Mouse (Mus musculus): ENCODE measurements around the gene Fam219b.

Fam219b gene

DNA sequence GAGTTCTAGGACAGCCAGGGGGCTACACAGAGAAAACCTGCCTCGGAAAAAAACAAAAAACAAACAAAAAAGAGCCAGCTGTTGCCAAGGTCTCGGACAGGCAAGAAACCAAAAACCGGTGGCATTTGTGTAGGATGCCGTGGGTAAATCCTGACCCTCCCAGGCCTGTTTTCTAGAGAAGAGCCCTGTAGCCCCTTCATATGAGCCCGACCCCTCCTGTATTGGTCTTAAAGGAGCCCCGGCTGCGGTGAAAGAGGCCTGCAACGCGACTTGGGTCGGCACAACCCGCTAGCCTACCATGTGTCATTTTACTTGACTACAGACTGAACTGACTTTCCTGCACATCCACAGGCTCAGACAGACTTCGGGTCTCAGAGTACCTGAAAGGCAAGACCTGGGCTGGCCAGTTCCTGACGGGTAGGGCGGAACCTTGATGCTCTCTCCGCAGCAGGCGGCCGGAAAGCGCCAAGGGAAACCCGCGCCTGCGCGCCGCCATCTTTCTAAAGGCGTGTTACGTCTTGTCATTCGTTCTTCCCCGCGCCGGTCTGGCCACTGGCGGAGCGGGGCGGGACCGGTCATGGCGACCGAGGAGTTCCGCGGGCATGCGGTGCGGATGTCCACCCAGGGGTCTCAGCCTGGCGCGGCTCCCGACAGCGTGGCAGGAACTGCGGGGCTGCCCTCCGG lies at the start of gene Fam219b:
Fam219b (plus strand) TSS at position 485 of the 684 bp plus-strand sequence.
- peak; percentile 89 for DNase-seq (ENCODE audit: extremely low read depth, insufficient read length, low spot score)

- no peak for DNase-seq (ENCODE audit: extremely low read depth, insufficient read length, low spot score)
Observed at GRCm38 (mm10) chr9:57487807-57488206, 49.5 kb upstream of the Fam219b start.

- DNase-seq (ENCODE audit: extremely low read depth, insufficient read length, low spot score): no peak
Observed at GRCm38 (mm10) chr9:57493532-57493931, 43.8 kb upstream of the Fam219b start.

DNA sequence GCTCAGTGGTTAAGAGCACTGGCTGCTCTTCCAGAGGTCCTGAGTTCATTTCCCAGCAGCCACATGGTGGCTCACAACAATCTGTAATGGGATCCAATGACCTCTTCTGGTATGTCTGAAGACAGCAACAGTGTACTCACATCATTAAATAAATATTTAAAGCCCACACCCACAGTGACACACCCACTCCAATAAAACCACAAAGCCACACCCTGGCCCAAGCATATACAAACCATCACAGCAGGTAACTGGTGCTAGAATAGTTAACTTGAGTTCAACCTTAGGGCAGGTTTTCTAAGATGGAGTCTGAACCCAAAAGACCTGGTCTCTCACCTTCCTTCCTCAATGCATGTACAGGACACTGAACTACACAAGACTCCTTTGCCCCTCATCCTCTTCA lies 42.4 kb upstream of the Fam219b start:
- no peak for DNase-seq (ENCODE audit: extremely low read depth, insufficient read length, low spot score)

GRCm38 (mm10) chr9:57497236-57497635 lies 40.1 kb upstream of the Fam219b start:
- DNase-seq (ENCODE audit: extremely low read depth, insufficient read length, low spot score): no peak

GRCm38 (mm10) chr9:57498536-57498935 lies 38.8 kb upstream of the Fam219b start:
- no peak for DNase-seq (ENCODE audit: extremely low read depth, insufficient read length, low spot score)

- DNase-seq (ENCODE audit: extremely low read depth, insufficient read length, low spot score): no peak
Observed at GRCm38 (mm10) chr9:57501452-57501851, 35.9 kb upstream of the Fam219b start.

DNA sequence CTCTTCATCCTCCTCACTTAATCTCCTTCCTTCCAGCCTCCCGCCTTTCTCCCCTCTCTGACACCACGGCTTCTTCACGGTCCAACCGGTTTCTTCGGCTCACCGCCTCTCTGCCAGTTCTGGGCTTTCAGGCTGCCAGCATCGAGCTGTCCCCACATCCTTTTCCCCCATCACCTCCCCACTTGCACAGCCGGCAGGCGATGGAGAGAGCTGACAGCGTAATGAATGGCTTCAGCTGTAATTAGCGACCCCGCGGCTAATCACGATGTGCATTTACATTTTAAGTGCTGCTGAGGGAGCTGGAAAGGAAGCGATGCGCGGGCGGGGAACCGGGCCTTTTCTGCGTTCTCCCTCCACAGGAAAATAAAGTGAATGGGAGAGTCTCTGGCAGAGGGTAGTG lies 35.5 kb upstream of the Fam219b start:
- DNase-seq (ENCODE audit: extremely low read depth, insufficient read length, low spot score): no peak

DNA sequence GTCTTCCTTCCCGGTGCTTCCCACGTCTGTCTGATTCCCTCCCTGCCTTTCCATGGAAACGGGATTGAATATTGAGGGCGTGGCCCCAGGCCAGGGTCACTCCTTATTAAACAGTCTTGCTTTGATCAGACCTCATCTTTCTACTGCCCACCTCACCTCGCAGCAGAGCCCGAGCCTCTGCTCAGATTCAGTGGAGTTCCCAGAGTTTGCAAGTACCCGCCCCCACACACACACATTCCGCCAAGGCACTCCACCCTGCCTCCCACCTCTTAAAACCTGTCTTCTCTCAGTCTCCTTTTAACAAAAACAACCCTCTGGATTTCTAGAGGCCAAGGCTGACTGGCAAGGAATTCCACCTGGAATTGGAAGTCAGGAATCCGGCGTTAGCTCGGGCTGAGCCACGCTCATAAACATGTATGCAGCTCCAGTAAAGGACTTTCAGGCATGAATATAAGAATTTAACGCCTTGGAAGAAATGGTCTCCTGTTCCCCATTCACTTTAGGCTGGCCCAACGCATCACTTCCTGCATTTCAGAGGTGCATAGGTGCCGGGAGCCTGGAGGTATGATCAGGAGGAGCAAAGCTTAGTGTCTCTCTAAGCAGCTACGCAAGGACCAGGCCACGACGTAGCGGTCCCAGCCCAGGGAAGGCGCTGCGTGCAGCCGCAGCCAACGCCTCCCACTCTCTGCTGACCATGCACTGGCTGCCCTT lies 34.3 kb upstream of the Fam219b start:
- DNase-seq (ENCODE audit: extremely low read depth, insufficient read length, low spot score): no peak

DNA sequence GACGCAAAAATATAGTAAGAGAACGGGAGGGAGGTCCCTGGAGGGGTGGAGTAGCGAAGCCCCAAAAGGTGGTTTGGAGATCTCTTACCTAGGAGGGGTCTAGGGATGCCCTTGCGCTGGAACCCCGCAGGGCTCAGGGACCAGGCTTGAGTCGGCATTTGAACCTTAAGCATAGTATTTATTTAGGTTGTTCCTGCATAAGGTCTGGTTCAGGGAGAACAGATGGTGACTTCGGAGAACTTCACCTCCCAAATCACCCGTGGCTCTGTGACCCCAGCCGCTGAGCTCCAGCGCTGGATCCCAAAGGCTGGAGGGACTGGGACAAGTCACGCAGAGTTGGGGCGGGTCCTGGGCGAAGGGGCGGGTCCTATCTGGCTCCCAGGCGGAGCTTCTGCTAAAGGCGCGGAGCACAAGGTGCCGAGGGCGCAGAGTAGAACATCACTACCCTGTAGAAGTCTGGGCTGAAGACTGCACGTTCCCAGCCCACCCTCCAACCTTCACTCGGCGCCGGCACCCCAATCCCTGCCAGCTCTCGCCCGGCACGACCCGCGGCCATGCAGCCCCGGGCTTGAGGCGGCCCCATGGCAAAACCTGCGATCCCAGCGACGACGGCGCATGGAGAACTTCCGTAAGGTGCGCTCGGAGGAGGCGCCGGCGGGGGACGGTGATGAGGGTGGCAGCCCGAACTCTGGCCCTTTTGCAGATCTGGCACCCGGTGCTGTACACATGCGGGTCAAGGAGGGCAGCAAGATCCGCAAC lies 33.5 kb upstream of the Fam219b start, which contains the start of gene Rpp25:
Rpp25 (plus strand) TSS at position 405 of the 759 bp plus-strand sequence.
- no peak for DNase-seq (ENCODE audit: extremely low read depth, insufficient read length, low spot score)

- DNase-seq (ENCODE audit: extremely low read depth, insufficient read length, low spot score): peak; percentile 14
Observed at GRCm38 (mm10) chr9:57504381-57504700, 33.0 kb upstream of the Fam219b start.

DNA sequence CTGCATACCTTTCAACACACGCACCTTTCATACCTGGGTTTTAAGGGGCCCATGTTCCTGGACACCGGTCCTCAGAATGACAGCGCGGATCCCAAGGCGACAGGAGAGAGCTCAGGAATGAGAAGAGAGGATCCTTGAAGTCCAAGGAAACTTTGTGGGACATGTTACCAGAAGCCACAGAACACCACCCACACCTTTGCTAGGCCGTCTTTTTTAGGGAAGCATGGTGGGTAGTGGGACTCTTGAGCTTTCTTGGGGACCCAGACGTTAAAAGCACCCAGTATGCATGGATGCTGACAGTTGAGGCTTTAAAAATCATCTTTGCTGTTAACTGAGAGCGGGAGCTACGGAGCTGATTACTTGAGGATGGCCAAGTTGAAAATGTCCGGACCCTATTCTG lies 32.4 kb upstream of the Fam219b start:
- no peak for DNase-seq (ENCODE audit: extremely low read depth, insufficient read length, low spot score)

- DNase-seq (ENCODE audit: extremely low read depth, insufficient read length, low spot score): no peak
Observed at GRCm38 (mm10) chr9:57505700-57506099, 31.6 kb upstream of the Fam219b start.

GRCm38 (mm10) chr9:57510577-57510976 lies 26.8 kb upstream of the Fam219b start:
- no peak for DNase-seq (ENCODE audit: extremely low read depth, insufficient read length, low spot score)

- no peak for DNase-seq (ENCODE audit: extremely low read depth, insufficient read length, low spot score)
Observed at GRCm38 (mm10) chr9:57517113-57517512, 20.2 kb upstream of the Fam219b start.

- DNase-seq (ENCODE audit: extremely low read depth, insufficient read length, low spot score): no peak
Observed at GRCm38 (mm10) chr9:57520375-57521055, 16.8 kb upstream of the Fam219b start.

DNA sequence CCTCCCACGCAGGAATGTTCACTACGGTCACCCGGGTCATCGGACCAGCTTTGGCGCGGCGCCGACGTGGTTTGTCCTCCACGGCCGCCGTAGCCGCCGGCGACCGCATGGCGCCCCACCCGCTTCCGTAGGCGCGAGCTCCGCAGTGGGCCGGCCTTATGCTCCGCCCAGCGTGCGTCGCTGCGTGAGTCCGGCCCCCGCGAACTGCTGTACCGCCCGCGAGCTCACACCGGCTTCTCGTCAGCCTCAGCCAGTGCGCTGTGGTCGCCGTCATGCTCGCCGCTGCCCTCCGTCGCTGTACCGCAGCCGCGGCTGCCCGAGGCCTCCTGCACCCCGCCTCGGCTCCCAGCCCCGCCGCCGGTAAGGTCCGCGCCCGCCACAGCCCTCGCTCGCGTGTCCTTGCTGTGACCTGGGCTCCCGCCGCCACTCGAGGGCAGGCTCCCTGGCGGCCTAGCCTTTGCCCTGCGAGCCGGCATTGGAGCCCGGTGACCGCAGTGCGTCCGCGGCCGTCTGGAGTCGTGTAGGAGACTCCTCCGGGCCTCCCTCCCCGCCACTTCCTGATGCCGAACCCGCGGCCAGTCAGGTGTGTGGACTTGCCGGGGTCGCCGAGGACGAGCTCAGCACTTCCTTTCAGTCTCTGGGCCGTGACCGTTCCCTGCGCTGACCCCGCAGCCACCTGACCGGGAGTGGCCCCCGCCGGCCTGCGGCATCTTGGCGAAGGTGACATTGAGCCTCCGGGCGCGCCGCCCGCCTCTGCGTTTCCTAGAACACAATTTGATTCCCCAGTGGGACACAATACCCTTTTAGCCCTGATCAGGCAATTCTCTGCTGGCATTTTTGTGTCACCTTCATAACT lies 16.0 kb upstream of the Fam219b start, which contains the start of gene Cox5a:
Cox5a (plus strand) TSS at position 219 of the 856 bp plus-strand sequence.
- peak; percentile 96 for DNase-seq (ENCODE audit: extremely low read depth, insufficient read length, low spot score)

- no peak for DNase-seq (ENCODE audit: extremely low read depth, insufficient read length, low spot score)
Observed at GRCm38 (mm10) chr9:57522114-57522860, 15.0 kb upstream of the Fam219b start.

- no peak for DNase-seq (ENCODE audit: extremely low read depth, insufficient read length, low spot score)
Observed at GRCm38 (mm10) chr9:57522861-57523246, 14.5 kb upstream of the Fam219b start.

Measured in 3134 (cell line).